Mouse (Mus musculus) adrenal gland (tissue): ENCODE measurements around the gene Zfyve19.

Source experiments
- intact Hi-C: fragments of 180-260 bp; cut with DNase I; formaldehyde crosslinking; loops from one replicate; pipeline ENCODE4 v1.15.1; 2025

The Zfyve19 gene

GRCm38 (mm10) chr2:119194140-119194539 is 14.3 kb upstream of the Zfyve19 start:
- intact Hi-C loops: no loop called here

GRCm38 (mm10) chr2:119196316-119197108 is 11.9 kb upstream of the Zfyve19 start:
- intact Hi-C loops: no loop called here

GRCm38 (mm10) chr2:119197493-119197892 is 10.9 kb upstream of the Zfyve19 start:
- intact Hi-C loops: no loop called here

GRCm38 (mm10) chr2:119198049-119198448 is 10.4 kb upstream of the Zfyve19 start:
- intact Hi-C loops: no loop called here

GRCm38 (mm10) chr2:119198934-119199333 is 9.5 kb upstream of the Zfyve19 start:
- intact Hi-C loops: no loop called here

- intact Hi-C loops: no loop called here
Observed at GRCm38 (mm10) chr2:119202914-119203453, 5.4 kb upstream of the Zfyve19 start.

GRCm38 (mm10) chr2:119203871-119204460 is 4.5 kb upstream of the Zfyve19 start:
- intact Hi-C loops: no loop called here

- intact Hi-C loops: no loop called here
Observed at GRCm38 (mm10) chr2:119207961-119208343, 465 bp upstream of the Zfyve19 start.

- intact Hi-C loops: no loop called here
Observed at GRCm38 (mm10) chr2:119209176-119209507, 725 bp downstream of the Zfyve19 start.

GRCm38 (mm10) chr2:119229775-119230704 is 21.6 kb downstream of the Zfyve19 start, which contains the start of gene Ppp1r14d:
Gene Ppp1r14d, minus strand, starts transcription at chr2:119229906.
- intact Hi-C loops: no loop called here

- intact Hi-C loops: no loop called here
Observed at GRCm38 (mm10) chr2:119236682-119237209, 28.3 kb downstream of the Zfyve19 start.

- intact Hi-C loops: no loop called here
Observed at GRCm38 (mm10) chr2:119237210-119237870, 28.9 kb downstream of the Zfyve19 start, which contains the start of gene Spint1. Gene Spint1, plus strand, starts transcription at chr2:119237362.

GRCm38 (mm10) chr2:119237871-119238220 is 29.4 kb downstream of the Zfyve19 start:
- intact Hi-C loops: no loop called here

- intact Hi-C loops: no loop called here
Observed at GRCm38 (mm10) chr2:119238671-119239070, 30.3 kb downstream of the Zfyve19 start.

GRCm38 (mm10) chr2:119240075-119240818 is 31.8 kb downstream of the Zfyve19 start:
- intact Hi-C loops: no loop called here

- intact Hi-C loops: no loop called here
Observed at GRCm38 (mm10) chr2:119240819-119241186, 32.4 kb downstream of the Zfyve19 start.

GRCm38 (mm10) chr2:119242548-119242947 is 34.1 kb downstream of the Zfyve19 start:
- intact Hi-C loops: no loop called here

- intact Hi-C loops: no loop called here
Observed at GRCm38 (mm10) chr2:119245246-119245645, 36.8 kb downstream of the Zfyve19 start.

GRCm38 (mm10) chr2:119247904-119248303 is 39.5 kb downstream of the Zfyve19 start:
- intact Hi-C loops: no loop called here

GRCm38 (mm10) chr2:119249592-119250061 is 41.2 kb downstream of the Zfyve19 start:
- intact Hi-C loops: no loop called here
